Mouse (Mus musculus): ENCODE results near the gene Gusb. TPM values are rescaled to one million over a fixed set of nuclear protein-coding genes. Genes with fewer than 3 reads are reported as not detected.

The Gusb gene
- total and polyA plus RNA-seq, 2 experiments from 2014 or later = 26.2 to 47.0 TPM

DNA sequence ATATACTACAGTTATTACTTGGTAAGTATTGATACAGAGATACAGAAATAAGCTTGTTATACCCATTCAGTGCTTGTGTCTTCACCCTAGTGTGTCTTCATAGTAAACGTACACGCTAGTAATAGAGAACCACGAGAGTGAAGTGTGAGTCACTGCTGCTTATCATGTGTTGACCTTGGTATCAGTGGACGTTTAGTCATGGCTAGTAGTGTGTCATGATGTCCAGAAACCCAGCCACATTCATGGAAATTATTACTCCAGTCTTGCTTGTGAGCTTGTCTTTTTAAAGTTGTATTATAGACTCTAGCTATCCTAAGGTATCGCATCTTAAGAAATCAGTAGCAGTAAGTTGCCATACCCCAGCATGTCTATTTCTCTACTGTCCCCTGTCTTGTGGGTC lies 24.2 kb downstream of the Gusb start:
- no peaks in the 10 kb centered on the region for H3K4me1 ChIP-seq (ENCODE audit: insufficient read depth, low read length)
- WGBS = 90% methylated on average over 5 of the region's 5 CpGs

DNA sequence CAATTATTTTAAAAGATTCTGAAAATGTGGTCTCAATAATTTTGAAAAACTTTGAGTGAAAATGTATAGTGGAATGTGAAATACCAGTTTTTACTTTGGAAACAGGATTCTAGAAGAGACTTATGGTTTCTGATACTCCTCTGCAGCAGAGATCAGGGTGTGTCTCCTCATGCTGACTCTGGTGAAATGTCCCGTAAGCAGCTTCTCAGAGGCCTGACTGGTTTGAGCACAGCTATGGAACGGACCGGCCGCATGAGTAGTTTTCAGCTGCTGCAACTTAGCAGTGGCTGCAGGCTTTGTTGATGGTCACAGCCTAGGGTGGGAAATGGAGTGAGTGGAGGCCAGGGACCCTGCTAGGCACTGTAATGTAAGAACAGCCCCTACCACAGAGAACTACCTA lies 25.1 kb downstream of the Gusb start:
- H3K9me3 ChIP-seq (ENCODE audit: low read length) = no peaks in the 10 kb centered on the region
- H3K36me3 ChIP-seq (ENCODE audit: insufficient read depth, low read length) = no peaks in the 10 kb centered on the region
- no peaks in the 10 kb centered on the region for H3K27me3 ChIP-seq (ENCODE audit: insufficient read depth, low read length)
- no peak overlapping the region for H3K9ac ChIP-seq (replicated peaks; ENCODE audit: low read length)
- ATAC-seq (no peak), DNase-seq (ENCODE audit: low spot score) (no peak)
- TF ChIP-seq CTCF (IDR thresholded peaks at IDR 0.05; ENCODE audit: low read depth) = no peak
- WGBS = 85% methylated on average over 4 of the region's 4 CpGs
- H3K4me1 ChIP-seq (ENCODE audit: insufficient read depth, low read length) = no peaks in the 10 kb centered on the region
- H3K4me3 ChIP-seq (ENCODE audit: low read length) = no peak overlapping the region
- no peak overlapping the region for H3K4me2 ChIP-seq (ENCODE audit: low read depth, low read length)
- H3K27ac ChIP-seq = no peak overlapping the region

More for the DNA sequence above, 24.2 kb downstream of the Gusb start:
- no peak overlapping the region for H3K4me3 ChIP-seq (ENCODE audit: low read length)
- H3K9ac ChIP-seq (replicated peaks; ENCODE audit: low read length) = no peak overlapping the region
- no peak overlapping the region for H3K4me2 ChIP-seq (ENCODE audit: low read depth, low read length)
- no peak overlapping the region for H3K27ac ChIP-seq
- ATAC-seq (no peak), DNase-seq (ENCODE audit: low spot score) (no peak)
- TF ChIP-seq CTCF (IDR thresholded peaks at IDR 0.05; ENCODE audit: low read depth) = no peak
- H3K36me3 ChIP-seq (ENCODE audit: insufficient read depth, low read length) = peaks cover 4% of the 10 kb centered on the region
- no peaks in the 10 kb centered on the region for H3K9me3 ChIP-seq (ENCODE audit: low read length)
- no peaks in the 10 kb centered on the region for H3K27me3 ChIP-seq (ENCODE audit: insufficient read depth, low read length)

DNA sequence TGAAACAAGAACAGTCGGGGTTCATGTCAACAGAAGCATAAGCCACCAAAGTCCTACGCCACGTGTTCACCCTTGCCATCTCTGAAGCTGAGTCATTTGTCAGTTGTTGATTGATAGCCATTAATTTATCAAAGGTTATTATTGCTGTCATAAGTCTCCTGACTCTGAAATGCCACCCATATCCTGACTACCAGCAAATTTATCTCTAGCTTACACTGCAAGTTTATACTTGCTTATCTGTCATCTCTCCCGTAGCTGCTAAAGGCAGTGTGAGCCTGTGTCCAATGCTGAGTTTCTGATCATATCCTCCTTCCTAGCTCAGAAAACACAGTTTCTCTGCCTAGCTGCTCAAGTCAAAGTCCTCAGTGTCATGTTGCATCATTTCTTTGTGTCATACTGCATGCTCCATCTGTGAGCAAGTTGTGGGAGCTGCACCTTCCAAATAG lies 28.0 kb downstream of the Gusb start:
- no peaks in the 10 kb centered on the region for H3K4me1 ChIP-seq (ENCODE audit: insufficient read depth, low read length)
- no peaks in the 10 kb centered on the region for H3K36me3 ChIP-seq (ENCODE audit: insufficient read depth, low read length)
- no peaks in the 10 kb centered on the region for H3K27me3 ChIP-seq (ENCODE audit: insufficient read depth, low read length)
- H3K4me2 ChIP-seq (ENCODE audit: low read depth, low read length) = no peak overlapping the region
- no peak overlapping the region for H3K9ac ChIP-seq (replicated peaks; ENCODE audit: low read length)
- DNase-seq (ENCODE audit: low spot score) (no peak), ATAC-seq (no peak)
- H3K9me3 ChIP-seq (ENCODE audit: low read length) = no peaks in the 10 kb centered on the region
- 89% methylated on average over 4 of the region's 4 CpGs for WGBS
- no peak overlapping the region for H3K27ac ChIP-seq
- no peak for TF ChIP-seq CTCF (IDR thresholded peaks at IDR 0.05; ENCODE audit: low read depth)
- no peak overlapping the region for H3K4me3 ChIP-seq (ENCODE audit: low read length)

DNA sequence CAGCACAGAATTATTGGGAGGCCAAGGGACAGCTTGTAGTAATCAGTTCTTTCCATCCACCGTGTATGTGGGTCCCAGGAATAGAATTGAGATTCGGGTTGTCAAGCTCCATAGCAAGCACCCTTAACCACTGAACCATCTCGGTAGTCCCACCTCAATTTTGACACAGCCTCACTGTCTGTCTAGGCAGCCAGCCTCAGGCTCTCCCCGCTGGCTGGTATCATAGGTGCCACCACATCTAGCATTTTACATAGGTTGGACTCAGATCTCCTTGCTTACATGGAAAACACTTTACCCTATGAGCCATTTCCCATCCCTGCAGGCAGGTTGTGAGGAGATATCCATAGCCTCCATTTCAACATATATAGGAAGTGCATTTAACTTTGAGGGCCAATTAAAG lies 28.5 kb downstream of the Gusb start:
- Histone ChIP-seq H3K27ac (no peak overlapping the region), H3K36me3 (ENCODE audit: insufficient read depth, low read length) (no peaks in the 10 kb centered on the region), H3K9me3 (ENCODE audit: low read length) (no peaks in the 10 kb centered on the region), H3K9ac (replicated peaks; ENCODE audit: low read length) (no peak overlapping the region), H3K4me2 (ENCODE audit: low read depth, low read length) (no peak overlapping the region), H3K27me3 (ENCODE audit: insufficient read depth, low read length) (no peaks in the 10 kb centered on the region), H3K4me1 (ENCODE audit: insufficient read depth, low read length) (no peaks in the 10 kb centered on the region), H3K4me3 (ENCODE audit: low read length) (no peak overlapping the region)
- DNase-seq (ENCODE audit: low spot score) (no peak), ATAC-seq (no peak)
- WGBS = 96% methylated on average over 4 of the region's 4 CpGs
- no peak for TF ChIP-seq CTCF (IDR thresholded peaks at IDR 0.05; ENCODE audit: low read depth)

DNA sequence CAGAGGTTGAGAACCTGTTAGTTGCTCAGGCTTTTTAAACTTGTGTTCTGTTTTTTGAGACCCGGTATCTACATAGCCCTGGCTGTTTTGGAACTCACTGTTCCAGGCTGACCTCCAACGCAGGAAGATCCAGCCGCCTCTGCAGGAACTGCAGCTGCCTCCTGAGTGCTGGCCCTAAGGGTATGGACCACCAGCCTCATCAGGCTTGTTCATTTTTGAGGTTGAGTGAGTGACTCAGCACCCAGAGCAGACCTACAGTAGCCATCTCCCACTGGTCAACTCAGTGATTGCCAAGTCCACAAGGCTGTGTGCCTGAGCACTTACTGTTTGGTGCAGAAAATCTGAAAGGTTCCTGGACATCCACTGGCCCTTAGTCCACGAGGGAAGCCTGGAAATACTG lies 31.4 kb downstream of the Gusb start:
- no peak overlapping the region for H3K9ac ChIP-seq (replicated peaks; ENCODE audit: low read length)
- 92% methylated on average over 4 of the region's 4 CpGs for WGBS
- TF ChIP-seq CTCF (IDR thresholded peaks at IDR 0.05; ENCODE audit: low read depth) = no peak
- H3K4me1 ChIP-seq (ENCODE audit: insufficient read depth, low read length) = no peaks in the 10 kb centered on the region
- DNase-seq (ENCODE audit: low spot score) (no peak), ATAC-seq (no peak)
- no peak overlapping the region for H3K4me3 ChIP-seq (ENCODE audit: low read length)
- no peak overlapping the region for H3K4me2 ChIP-seq (ENCODE audit: low read depth, low read length)
- no peaks in the 10 kb centered on the region for H3K9me3 ChIP-seq (ENCODE audit: low read length)
- H3K27ac ChIP-seq = no peak overlapping the region
- no peaks in the 10 kb centered on the region for H3K36me3 ChIP-seq (ENCODE audit: insufficient read depth, low read length)
- H3K27me3 ChIP-seq (ENCODE audit: insufficient read depth, low read length) = no peaks in the 10 kb centered on the region

DNA sequence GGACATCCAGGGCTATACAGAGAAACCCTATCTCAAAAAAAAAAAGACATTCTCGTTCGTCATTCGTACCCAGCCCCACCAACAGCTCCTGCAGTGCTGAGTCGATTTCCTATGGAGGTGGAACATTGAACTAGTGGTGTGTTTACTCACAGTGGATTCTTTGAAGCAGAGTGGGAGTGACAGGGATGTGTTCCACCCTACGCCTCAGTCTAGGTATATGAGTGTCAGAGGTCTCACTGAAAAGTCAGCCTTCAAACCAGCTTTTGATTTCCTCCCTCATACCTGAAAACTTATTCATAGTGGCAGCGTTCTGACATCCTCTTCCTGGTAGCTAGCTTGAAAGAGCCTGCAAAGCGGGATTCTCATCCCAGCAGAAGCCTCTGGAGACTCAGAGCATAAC lies 34.4 kb downstream of the Gusb start:
- H3K4me1 ChIP-seq (ENCODE audit: insufficient read depth, low read length) = no peaks in the 10 kb centered on the region
- no peaks in the 10 kb centered on the region for H3K36me3 ChIP-seq (ENCODE audit: insufficient read depth, low read length)
- no peak overlapping the region for H3K4me3 ChIP-seq (ENCODE audit: low read length)
- H3K9me3 ChIP-seq (ENCODE audit: low read length) = no peaks in the 10 kb centered on the region
- WGBS = 75% methylated on average over 7 of the region's 7 CpGs
- ATAC-seq (no peak), DNase-seq (ENCODE audit: low spot score) (no peak)
- H3K27me3 ChIP-seq (ENCODE audit: insufficient read depth, low read length) = no peaks in the 10 kb centered on the region
- no peak for TF ChIP-seq CTCF (IDR thresholded peaks at IDR 0.05; ENCODE audit: low read depth)
- H3K4me2 ChIP-seq (ENCODE audit: low read depth, low read length) = no peak overlapping the region
- no peak overlapping the region for H3K27ac ChIP-seq
- H3K9ac ChIP-seq (replicated peaks; ENCODE audit: low read length) = no peak overlapping the region

DNA sequence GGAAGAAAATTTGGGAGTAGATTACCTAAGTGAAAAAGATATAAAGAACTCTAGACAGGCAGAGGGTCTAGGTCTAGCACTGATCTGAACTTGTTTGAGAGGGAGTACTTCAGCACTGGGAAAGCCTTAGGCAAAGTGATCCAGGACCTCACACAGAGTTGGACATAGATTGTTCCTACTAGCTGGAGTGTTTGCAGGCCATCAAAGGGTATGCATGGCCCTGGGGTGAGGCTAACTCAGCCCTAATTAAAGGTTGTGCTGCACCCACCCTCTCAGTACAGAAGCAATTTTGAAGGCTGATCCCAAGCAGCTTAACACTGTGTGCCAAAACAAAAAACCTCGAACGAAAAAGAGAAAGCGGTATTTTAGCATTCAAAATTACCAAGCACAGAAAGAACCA lies 36.4 kb downstream of the Gusb start:
- Histone ChIP-seq H3K27me3 (ENCODE audit: insufficient read depth, low read length) (no peaks in the 10 kb centered on the region), H3K4me2 (ENCODE audit: low read depth, low read length) (no peak overlapping the region), H3K4me3 (ENCODE audit: low read length) (no peak overlapping the region), H3K9me3 (ENCODE audit: low read length) (no peaks in the 10 kb centered on the region), H3K36me3 (ENCODE audit: insufficient read depth, low read length) (no peaks in the 10 kb centered on the region), H3K27ac (no peak overlapping the region), H3K9ac (replicated peaks; ENCODE audit: low read length) (no peak overlapping the region), H3K4me1 (ENCODE audit: insufficient read depth, low read length) (no peaks in the 10 kb centered on the region)
- no peak for DNase-seq (ENCODE audit: low spot score)
- TF ChIP-seq CTCF (IDR thresholded peaks at IDR 0.05; ENCODE audit: low read depth) = no peak
- WGBS = 79% methylated on average over 3 of the region's 3 CpGs
- no peak for ATAC-seq
